Mouse (Mus musculus): ENCODE measurements at regions not wholly inside any gene's neighbourhood (a gene's known extent, or its start where the extent isn't known, plus 50 kb on each side); places are given as distances from the start of the nearest gene placed in this dataset.
A peak's percentile ranks its signal among the peaks of the same experiment; 100 is the strongest.

DNA sequence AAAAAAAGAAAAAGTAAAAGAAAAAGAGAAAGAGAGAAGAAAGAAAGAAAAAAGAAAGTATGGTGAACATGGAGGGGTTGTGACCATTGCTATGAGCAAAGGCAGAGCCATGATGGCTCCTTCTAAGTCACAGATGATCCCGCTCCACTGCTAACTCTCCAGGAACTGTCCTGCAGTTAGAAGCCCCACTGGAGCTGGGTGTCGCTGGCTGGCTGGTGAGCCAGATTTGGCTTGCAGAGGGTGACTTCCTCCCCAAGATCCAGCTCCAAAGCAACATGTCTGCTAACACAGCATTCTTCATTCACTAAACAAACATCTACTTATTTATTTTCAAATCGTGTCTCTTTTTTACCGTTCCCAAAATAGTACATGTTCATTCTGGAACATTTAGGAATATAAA lies 263.5 kb upstream of the 4930535I16Rik start:
- no peak for DNase-seq (ENCODE audit: low read depth, low spot score)

DNA sequence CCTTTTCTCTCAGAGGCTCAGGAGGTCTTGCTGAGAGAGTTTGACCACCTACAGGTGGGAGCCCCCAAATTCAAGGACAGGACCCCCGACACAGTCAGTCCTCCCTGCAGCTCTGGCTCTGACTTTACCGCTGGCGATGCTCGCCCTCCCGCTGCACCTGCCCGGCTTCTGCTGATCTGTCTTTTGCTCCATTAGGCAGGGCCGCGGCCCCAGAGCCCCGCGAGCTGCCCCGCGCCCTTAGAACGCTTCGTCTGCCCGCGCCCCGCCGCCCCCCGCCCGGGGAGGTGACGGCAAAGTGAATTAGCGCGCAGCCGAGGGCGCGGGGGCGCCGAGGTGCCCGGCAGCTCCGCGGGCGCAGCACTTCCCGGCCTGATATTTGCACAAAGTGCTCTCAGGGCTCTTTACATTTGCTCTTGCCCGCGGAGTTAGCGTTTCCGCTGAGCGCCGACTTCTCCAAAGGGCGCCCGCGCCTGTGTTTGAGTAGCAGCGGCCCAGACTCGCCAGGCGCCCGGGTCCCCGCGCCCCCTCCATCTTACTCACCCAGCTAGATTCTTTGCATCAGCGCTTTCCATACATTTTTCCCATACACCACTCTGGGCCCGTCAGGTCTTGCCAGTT lies 260.7 kb upstream of the 4930535I16Rik start:
- DNase-seq (ENCODE audit: low read depth, low spot score) = peak; percentile 30

GRCm38 (mm10) chr4:124175531-124175930 lies 257.7 kb upstream of the 4930535I16Rik start:
- no peak for DNase-seq (ENCODE audit: low read depth, low spot score)

DNA sequence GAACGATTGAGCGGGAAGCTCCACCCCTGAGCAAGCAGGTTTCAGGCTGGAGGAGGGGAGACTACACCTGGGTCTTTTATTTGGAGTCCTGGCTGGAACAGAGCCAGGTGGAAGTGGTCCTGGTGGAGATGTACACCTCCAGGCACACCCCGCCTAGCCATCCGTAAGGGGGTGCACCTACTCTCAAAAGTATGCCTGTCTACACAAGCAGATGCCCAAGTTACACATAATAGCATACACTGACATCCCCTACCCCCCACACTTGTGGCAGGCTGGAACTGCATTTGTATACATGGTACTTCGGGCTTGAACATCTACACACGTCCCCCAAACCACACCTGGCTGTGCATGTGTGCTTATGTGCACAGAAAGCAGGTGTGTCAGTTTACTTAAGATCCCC lies 236.8 kb upstream of the 4930535I16Rik start:
- no peak for DNase-seq (ENCODE audit: low read depth, low spot score)

DNA sequence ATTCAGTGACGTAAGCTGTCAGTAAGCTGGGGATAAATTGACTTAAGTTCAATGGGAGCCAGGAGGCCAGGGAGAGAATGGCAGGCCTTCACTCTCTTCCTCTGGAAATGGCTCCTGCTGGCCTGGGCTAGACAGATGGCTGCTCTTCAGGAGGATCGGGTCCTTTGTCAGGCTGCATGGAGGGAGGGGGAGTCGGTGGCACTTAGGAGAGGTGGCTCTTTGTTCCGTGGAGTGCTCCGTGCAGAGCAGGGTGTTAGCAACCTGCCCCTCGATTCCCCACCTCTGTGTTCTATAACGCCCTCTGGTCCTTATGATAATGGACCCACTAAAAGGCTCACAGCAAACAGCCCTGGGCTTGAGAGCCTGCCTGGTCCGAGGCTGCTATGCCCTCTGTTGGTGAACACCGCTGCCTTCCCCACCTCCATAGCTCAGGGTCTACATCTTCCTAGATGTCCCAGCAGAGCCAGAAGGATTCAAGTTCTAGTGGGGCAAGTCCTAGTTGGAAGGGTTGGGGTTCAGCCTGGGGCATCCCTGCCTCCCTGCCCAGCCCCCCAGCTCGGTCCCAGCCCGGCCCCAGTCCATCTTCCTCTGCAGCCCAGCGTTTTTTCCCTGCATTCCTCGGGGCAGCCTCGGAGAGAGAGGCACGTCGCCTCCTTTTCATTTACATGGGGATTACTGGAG lies 232.1 kb upstream of the 4930535I16Rik start:
- DNase-seq (ENCODE audit: low read depth, low spot score) = peak; percentile 41

DNA sequence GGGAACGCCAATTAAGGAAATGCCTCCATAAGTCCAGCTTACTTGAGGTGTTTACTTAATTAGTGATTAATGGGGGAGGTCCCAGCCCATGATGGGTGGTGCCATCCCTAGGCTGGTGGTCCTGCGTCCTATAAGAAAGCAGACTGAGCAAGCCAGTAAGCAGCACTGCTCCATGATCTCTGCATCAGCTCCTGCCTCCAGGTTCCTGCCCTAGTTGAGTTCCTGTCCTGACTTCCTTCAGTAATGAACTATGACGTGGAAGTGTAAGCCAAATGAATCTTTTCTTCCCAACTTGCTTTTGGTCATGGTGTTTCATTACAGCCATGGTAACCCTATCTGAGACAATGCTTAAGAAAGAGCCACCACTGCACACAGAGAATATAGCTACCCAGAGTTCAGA lies 231.2 kb upstream of the 4930535I16Rik start:
- DNase-seq (ENCODE audit: low read depth, low spot score) = no peak

- no peak for DNase-seq (ENCODE audit: low read depth, low spot score)
These were observed 229.5 kb upstream of the 4930535I16Rik start for GRCm38 (mm10) chr4:124147276-124147675.

GRCm38 (mm10) chr4:124146135-124146534 lies 228.3 kb upstream of the 4930535I16Rik start:
- DNase-seq (ENCODE audit: low read depth, low spot score) = no peak

DNA sequence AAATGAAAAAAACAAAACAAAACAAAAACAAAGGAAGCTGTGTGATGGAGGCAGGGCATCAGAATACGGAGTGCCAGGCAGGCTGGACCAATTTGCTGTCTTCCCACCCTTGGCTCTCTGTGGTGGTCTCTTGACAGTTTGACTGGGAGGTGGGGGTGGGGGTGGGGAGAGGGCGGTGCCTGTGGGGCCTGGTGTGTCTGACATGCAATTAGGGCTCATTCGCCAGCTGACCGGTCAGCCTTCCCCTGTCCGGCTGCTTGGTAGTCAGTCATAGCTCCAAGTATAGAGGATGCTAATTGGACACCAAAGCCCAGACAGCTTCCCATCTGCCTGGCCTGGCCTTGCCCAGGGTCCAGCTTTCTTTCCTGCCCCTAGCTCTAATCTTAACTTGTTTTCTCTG lies 225.8 kb upstream of the 4930535I16Rik start:
- DNase-seq (ENCODE audit: low read depth, low spot score) = no peak

- no peak for DNase-seq (ENCODE audit: low read depth, low spot score)
These were observed 225.4 kb upstream of the 4930535I16Rik start for GRCm38 (mm10) chr4:124143226-124143625.

GRCm38 (mm10) chr4:124142083-124142482 lies 224.3 kb upstream of the 4930535I16Rik start:
- peak; percentile 91 for DNase-seq (ENCODE audit: low read depth, low spot score)

GRCm38 (mm10) chr4:124135165-124135470 lies 217.3 kb upstream of the 4930535I16Rik start:
- DNase-seq (ENCODE audit: low read depth, low spot score) = no peak

DNA sequence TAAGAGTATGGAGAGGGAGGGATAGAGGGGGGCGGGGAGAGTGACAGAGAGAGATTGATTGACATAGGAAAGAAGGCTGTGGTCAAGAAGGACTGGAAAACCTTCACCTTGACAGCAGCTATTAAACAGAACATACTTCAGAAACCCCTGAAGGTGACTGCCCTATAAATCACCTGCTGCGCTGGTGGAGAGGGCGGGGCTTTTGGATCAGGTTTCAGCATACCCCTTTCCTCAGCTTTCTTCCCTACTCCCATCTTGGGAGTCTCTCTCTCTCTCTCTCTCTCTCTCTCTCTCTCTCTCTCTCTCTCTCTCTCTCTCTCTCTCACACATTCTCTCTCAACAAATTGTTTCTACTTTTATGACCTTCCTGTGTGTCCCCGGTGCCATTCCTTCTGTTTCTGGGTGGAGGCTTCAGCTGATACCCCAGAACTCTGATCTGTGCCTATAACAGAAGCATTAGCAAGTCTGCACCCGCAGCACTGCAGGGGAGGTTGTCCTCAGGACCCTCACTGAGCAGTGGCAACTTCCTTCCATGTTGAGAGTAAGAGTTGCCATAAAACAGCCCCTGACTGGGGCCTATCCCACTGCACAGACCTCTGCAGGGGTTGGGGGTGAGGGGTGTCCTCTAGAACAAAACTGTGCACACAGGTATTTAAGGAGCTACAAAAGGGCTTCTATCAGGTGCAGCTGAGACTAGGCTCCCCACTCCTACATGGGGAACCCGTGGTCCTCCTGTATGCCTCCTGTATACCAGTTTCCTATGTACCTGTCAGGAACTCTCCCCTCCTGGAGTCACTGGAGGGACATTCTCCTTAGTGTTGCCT lies 216.7 kb upstream of the 4930535I16Rik start:
- DNase-seq (ENCODE audit: low read depth, low spot score) = peak; percentile 63

DNA sequence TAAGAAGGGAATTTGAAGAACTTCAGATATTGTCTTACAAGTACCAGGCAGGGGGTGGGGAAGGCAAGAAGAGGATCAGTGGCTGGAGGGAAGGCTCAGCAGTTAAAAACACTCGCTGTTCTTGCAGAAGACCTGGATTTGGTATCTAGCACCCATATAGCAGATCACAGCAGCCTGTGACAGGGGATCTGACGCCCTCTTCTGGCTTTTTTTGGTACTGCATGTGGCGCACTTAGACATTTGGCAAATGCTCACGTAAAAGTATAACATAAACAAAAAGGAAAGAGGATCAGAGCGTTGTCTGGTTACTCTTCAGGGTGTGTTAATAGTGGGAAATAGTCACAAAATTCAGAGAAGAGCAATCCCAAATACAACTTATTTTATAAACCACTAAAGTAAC lies 213.1 kb upstream of the 4930535I16Rik start:
- DNase-seq (ENCODE audit: low read depth, low spot score) = no peak

- DNase-seq (ENCODE audit: low read depth, low spot score) = no peak
These were observed 208.4 kb upstream of the 4930535I16Rik start for GRCm38 (mm10) chr4:124126258-124126657.

GRCm38 (mm10) chr4:124120334-124120733 lies 202.5 kb upstream of the 4930535I16Rik start:
- no peak for DNase-seq (ENCODE audit: low read depth, low spot score)

GRCm38 (mm10) chr4:124113856-124114345 lies 196.1 kb upstream of the 4930535I16Rik start:
- no peak for DNase-seq (ENCODE audit: low read depth, low spot score)

- DNase-seq (ENCODE audit: low read depth, low spot score) = no peak
These were observed 192.9 kb upstream of the 4930535I16Rik start for GRCm38 (mm10) chr4:124110705-124111104.

DNA sequence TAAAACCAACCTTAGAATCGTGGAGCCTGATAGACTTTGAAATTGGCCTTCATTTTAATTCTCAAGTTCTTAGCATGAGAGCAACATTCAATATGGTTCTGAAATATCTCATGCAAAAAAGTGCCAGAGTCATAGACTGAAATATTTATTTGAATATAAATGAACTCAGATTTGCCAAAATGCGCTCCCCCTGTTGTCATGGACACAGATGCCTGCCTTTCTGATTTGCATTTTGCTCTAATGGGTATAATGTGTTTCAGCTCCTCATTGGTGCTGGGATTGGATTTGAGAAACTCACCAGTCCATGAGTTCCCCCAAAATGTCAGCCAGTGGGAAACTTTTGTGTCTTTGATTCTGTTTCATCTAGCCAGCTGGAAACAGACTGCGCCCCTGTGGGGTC lies 191.5 kb upstream of the 4930535I16Rik start:
- DNase-seq (ENCODE audit: low read depth, low spot score) = no peak

DNA sequence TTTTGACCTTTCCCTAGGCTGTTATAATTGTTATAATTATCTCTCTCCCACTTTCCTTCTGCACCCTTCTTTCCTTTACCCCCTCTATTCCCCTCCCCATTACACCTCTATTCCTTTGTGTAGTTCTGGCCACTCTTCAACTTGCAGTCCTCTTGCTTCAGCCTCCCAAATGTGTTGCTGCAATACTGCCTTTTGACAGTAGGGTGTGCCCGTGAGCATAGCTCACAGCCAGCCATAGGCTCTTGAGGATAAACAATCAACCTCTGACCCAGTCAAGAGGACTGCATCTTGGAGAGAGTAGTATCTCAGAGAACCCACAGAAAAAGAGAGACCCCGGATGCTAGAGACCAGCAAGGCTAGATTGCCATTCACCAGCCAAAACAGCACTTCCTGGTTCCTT lies 184.9 kb upstream of the 4930535I16Rik start:
- DNase-seq (ENCODE audit: low read depth, low spot score) = no peak

GRCm38 (mm10) chr4:124086801-124087200 lies 169.0 kb upstream of the 4930535I16Rik start:
- DNase-seq (ENCODE audit: low read depth, low spot score) = no peak

- DNase-seq (ENCODE audit: low read depth, low spot score) = no peak
These were observed 168.4 kb upstream of the 4930535I16Rik start for GRCm38 (mm10) chr4:124086254-124086653.

- DNase-seq (ENCODE audit: low read depth, low spot score) = no peak
These were observed 161.8 kb upstream of the 4930535I16Rik start for GRCm38 (mm10) chr4:124079603-124080002.

All from mesoderm, embryonic 11.5 days (tissue).